Mouse (Mus musculus) intestine, postnatal 0 days (tissue): ENCODE data around the gene Mlh1. TPM values are rescaled to one million over a fixed set of nuclear protein-coding genes. Genes with fewer than 3 reads are reported as not detected.

Experiments used
- ATAC-seq: fragments of 200-750 bp; cut with Nextera tagmentation; 2 replicates; pipeline ENCODE4 v1.8.0; 2017; ENCODE audit warnings: mild to moderate bottlenecking, moderate TSS enrichment, moderate library complexity
- H3K27ac ChIP-seq: fragments of 300-500 bp; sonication (generic); 2 replicates; pipeline ENCODE4 v1.5.1; 2014; ENCODE audit warnings: mild to moderate bottlenecking, low read depth, low read length, moderate library complexity
- H3K27me3 ChIP-seq: fragments of 300-500 bp; sonication (generic); replicated peaks from 2 replicates; pipeline ENCODE4 v1.6.1; 2014; ENCODE audit warnings: low read length, mixed read lengths; ENCODE audit not compliant: control insufficient read depth, insufficient read depth
- H3K36me3 ChIP-seq: fragments of 300-500 bp; sonication (generic); 2 replicates; pipeline ENCODE4 v1.6.1; 2014; ENCODE audit warnings: mild to moderate bottlenecking, moderate library complexity; ENCODE audit not compliant: control insufficient read depth, insufficient read depth
- H3K4me1 ChIP-seq: fragments of 300-500 bp; sonication (generic); replicated peaks from 2 replicates; pipeline ENCODE4 v1.6.1; 2014; ENCODE audit warnings: antibody characterized with exemption, low read length, mixed read lengths; ENCODE audit not compliant: control insufficient read depth, insufficient read depth
- H3K4me2 ChIP-seq: fragments of 300-500 bp; sonication (generic); replicated peaks from 2 replicates; pipeline ENCODE4 v1.6.1; 2014; ENCODE audit warnings: low read depth, mild to moderate bottlenecking, moderate library complexity
- H3K4me3 ChIP-seq: fragments of 300-500 bp; sonication (generic); 2 replicates; pipeline ENCODE4 v1.5.1; 2014; ENCODE audit warnings: low read depth, low read length
- H3K9ac ChIP-seq: fragments of 300-500 bp; sonication (generic); 2 replicates; pipeline ENCODE4 v1.6.1; 2014; ENCODE audit warnings: mild to moderate bottlenecking, low read depth, low read length
- H3K9me3 ChIP-seq: fragments of 300-500 bp; sonication (generic); 2 replicates; pipeline ENCODE4 v1.6.1; 2016; ENCODE audit warnings: mixed run types; ENCODE audit not compliant: control insufficient read depth
- CTCF ChIP-seq: sonication (generic); IDR thresholded peaks from 2 replicates; pipeline ENCODE4 v1.5.1; 2016; ENCODE audit warnings: low read depth, mild to moderate bottlenecking, control low read depth, antibody characterized with exemption, moderate library complexity
- WGBS: fragments of 180-500 bp; shearing (Covaris S2); extraction: QIAGEN DNeasy Blood & Tissue Kit; methylation state at CpG from one replicate; pipeline ENCODE4 v1.1.7; 2014; 5-methylcytosine and 5-hydroxymethylcytosine counted together
- polyA plus RNA-seq: library from polyadenylated mRNA; unstranded; fragments of >200 nt; fragmentation: Nextera tagmentation; extraction: Ambion mirVana; gene quantifications from 2 replicates; pipeline ENCODE4 v1.2.1, GENCODE M21; 2015

Gene Mlh1
- polyA plus RNA-seq, 1 experiment from 2014 or later = 11.7 TPM

GRCm38 (mm10) chr9:111289294-111289831, 17.8 kb upstream of the Mlh1 start:
- no peak overlapping the region for H3K4me3 ChIP-seq
- H3K4me2 ChIP-seq = peak overlapping the region; percentile 55
- H3K9ac ChIP-seq = no peak overlapping the region
- H3K27me3 ChIP-seq = no peaks in the 10 kb centered on the region
- peak; percentile 89 for ATAC-seq
- H3K27ac ChIP-seq = peak overlapping the region; percentile 50; the same call in 1 of the 2 replicates
- TF ChIP-seq CTCF = no peak
- no peaks in the 10 kb centered on the region for H3K9me3 ChIP-seq
- H3K4me1 ChIP-seq = no peaks in the 10 kb centered on the region
- no peaks in the 10 kb centered on the region for H3K36me3 ChIP-seq
- 52% methylated on average over 9 of the region's 9 CpGs for WGBS

- 95% methylated on average over 4 of the region's 4 CpGs for WGBS
- TF ChIP-seq CTCF = no peak
- H3K27me3 ChIP-seq = no peaks in the 10 kb centered on the region
- H3K36me3 ChIP-seq = no peaks in the 10 kb centered on the region
- no peak for ATAC-seq
- no peaks in the 10 kb centered on the region for H3K9me3 ChIP-seq
- no peak overlapping the region for H3K4me3 ChIP-seq
- H3K4me1 ChIP-seq = no peaks in the 10 kb centered on the region
- H3K9ac ChIP-seq = no peak overlapping the region
- no peak overlapping the region for H3K4me2 ChIP-seq
- no peak overlapping the region for H3K27ac ChIP-seq
Measured at GRCm38 (mm10) chr9:111287956-111288355, 16.4 kb upstream of the Mlh1 start.

DNA sequence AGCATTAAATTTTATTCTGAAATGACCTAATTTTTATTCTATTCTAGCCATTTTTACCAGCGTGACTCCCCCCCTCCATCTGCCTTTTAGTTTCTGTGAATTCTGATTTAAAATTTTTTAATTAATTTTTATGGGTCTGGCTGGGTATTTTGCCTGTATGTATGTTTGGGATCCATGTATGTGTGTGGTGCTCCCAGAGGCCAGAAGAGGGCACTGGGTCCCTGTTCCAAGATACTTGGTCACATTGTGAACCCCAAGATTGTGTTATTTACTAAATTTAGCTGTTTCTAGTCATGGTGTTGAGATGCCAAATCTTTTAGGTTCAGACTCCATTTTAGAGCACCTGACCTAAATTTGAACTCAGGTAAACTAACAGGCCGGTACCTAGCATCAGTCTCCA, 14.9 kb upstream of the Mlh1 start:
- Histone ChIP-seq H3K36me3 (no peaks in the 10 kb centered on the region), H3K4me1 (no peaks in the 10 kb centered on the region), H3K4me3 (no peak overlapping the region), H3K27ac (no peak overlapping the region), H3K4me2 (no peak overlapping the region), H3K27me3 (no peaks in the 10 kb centered on the region), H3K9me3 (no peaks in the 10 kb centered on the region), H3K9ac (no peak overlapping the region)
- WGBS = 77% methylated on average over 2 of the region's 2 CpGs
- no peak for ATAC-seq
- TF ChIP-seq CTCF = peak; percentile 40

DNA sequence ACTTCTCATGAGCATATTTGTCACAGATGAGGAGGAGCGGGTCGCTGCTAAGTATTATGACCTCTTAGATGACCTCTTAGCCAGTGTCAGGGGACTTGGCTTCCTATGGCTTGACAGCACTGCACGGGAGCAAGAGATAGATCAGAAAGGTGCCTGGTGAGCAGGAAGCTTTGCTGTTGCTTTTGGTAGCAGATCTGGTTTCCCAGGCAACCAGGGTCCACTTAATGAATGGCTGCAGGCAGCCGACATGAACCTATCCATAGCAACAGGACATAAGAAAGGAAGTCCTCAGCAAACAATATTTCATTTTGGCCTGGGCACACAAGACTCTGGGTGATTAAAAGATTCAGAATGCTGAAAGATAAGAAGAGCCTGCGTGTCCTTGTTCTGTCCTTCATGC, 14.1 kb upstream of the Mlh1 start:
- 16% methylated on average over 5 of the region's 5 CpGs for WGBS
- H3K4me2 ChIP-seq = no peak overlapping the region
- ATAC-seq = no peak
- H3K4me3 ChIP-seq = no peak overlapping the region
- no peak overlapping the region for H3K27ac ChIP-seq
- no peak overlapping the region for H3K9ac ChIP-seq
- H3K36me3 ChIP-seq = no peaks in the 10 kb centered on the region
- no peaks in the 10 kb centered on the region for H3K9me3 ChIP-seq
- H3K27me3 ChIP-seq = no peaks in the 10 kb centered on the region
- H3K4me1 ChIP-seq = no peaks in the 10 kb centered on the region
- no peak for TF ChIP-seq CTCF

- Histone ChIP-seq H3K9me3 (no peaks in the 10 kb centered on the region), H3K4me1 (no peaks in the 10 kb centered on the region), H3K4me2 (no peak overlapping the region), H3K36me3 (no peaks in the 10 kb centered on the region), H3K4me3 (no peak overlapping the region), H3K27ac (no peak overlapping the region), H3K9ac (no peak overlapping the region), H3K27me3 (no peaks in the 10 kb centered on the region)
- ATAC-seq = no peak
- 63% methylated on average over 3 of the region's 3 CpGs for WGBS
- TF ChIP-seq CTCF = no peak
Measured at GRCm38 (mm10) chr9:111285061-111285460, 13.5 kb upstream of the Mlh1 start.

GRCm38 (mm10) chr9:111275156-111275555, 3.6 kb upstream of the Mlh1 start:
- Histone ChIP-seq H3K27me3 (no peaks in the 10 kb centered on the region), H3K4me3 (0 out of 2 replicates have a peak overlapping the region, but pooled peaks have one; percentile 16), H3K27ac (no peak overlapping the region), H3K9me3 (no peaks in the 10 kb centered on the region), H3K4me2 (peak overlapping the region; percentile 84), H3K36me3 (peaks cover 25% of the 10 kb centered on the region), H3K4me1 (0 out of 2 replicates have a peak, but pooled peaks cover 9% of the 10 kb centered on the region), H3K9ac (no peak overlapping the region)
- ATAC-seq = no peak
- no peak for TF ChIP-seq CTCF
- WGBS = 16% methylated on average over 1 of the region's 1 CpGs

GRCm38 (mm10) chr9:111273958-111274357, 2.4 kb upstream of the Mlh1 start:
- peaks cover 17% of the 10 kb centered on the region for H3K36me3 ChIP-seq
- no peak overlapping the region for H3K27ac ChIP-seq
- H3K9ac ChIP-seq = no peak overlapping the region
- H3K27me3 ChIP-seq = no peaks in the 10 kb centered on the region
- peak overlapping the region; percentile 84 for H3K4me2 ChIP-seq
- H3K9me3 ChIP-seq = no peaks in the 10 kb centered on the region
- 0 out of 2 replicates have a peak, but pooled peaks cover 9% of the 10 kb centered on the region for H3K4me1 ChIP-seq
- TF ChIP-seq CTCF = no peak
- 0 out of 2 replicates have a peak overlapping the region, but pooled peaks have one; percentile 87 for H3K4me3 ChIP-seq
- ATAC-seq = no peak
- 63% methylated on average over 1 of the region's 1 CpGs for WGBS
